Mouse (Mus musculus): ENCODE results near the gene Cpne8.
"Not testable (repeated sequence)": the region's sequence is repeated elsewhere in the genome, so short reads cannot be mapped to it uniquely, and the experiment has no call there.

Gene Cpne8

DNA sequence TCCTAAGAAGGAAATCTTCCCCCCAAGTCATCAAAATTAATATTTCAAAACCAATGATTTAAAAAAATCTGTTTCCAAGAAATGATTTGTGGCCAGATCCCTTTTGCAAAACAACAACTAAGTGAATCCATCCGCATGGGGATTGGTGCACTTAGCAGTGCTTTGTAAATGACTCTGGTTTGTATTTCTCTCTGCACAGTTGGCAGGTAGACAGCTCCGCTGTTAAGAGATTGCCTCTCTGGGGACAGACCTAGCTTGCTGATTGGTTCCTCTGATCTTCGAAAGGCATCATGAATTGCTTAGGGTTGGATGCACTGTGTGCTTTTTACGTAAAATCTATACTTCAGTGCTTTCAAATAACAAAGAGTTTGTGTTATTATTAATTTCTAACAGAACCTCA, 68.5 kb downstream of the Cpne8 start:
- not testable (repeated sequence) for DNase-seq (ENCODE audit: low spot score)

- DNase-seq (ENCODE audit: low spot score): no peak
These were observed 69.3 kb downstream of the Cpne8 start for GRCm38 (mm10) chr15:90609836-90610415.

DNA sequence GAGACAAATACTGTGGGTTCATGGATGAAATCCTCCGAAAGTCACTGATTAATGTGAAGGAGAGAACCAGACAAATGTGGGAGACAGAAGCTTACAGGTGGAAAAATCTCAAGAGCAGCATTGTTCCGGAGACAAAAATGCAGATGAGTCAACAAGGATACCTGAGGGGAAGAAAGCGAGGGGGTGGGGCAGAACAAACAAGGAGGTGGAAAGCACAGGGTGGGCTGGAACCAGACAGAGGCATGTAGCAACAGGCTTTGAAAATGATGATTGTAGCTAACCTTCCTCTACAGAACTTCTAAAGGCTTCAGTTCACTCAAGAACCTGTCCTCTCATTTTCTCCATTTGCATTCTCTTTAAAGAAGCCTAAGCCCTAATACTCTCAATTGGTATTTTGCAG, 70.9 kb downstream of the Cpne8 start:
- no peak for DNase-seq (ENCODE audit: low spot score)

DNA sequence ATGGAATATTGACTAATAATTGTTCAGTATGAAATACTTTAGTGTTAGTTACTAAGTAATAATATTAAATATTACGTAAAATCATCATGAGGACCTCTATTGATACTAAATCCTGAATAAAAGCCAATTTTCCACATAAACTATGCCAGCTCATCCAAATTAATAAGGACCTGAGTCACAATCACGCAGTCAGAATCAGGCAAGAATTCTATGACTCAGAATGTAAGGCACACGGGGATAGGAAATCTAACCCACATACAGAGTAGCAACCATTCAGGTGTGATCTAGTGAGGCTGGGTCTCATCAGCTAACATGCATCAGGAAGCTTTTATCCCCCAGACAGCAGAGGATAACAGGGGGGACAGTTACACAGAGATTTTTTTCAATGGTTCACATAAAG, 72.1 kb downstream of the Cpne8 start:
- DNase-seq (ENCODE audit: low spot score): no peak

GRCm38 (mm10) chr15:90603676-90604075, 75.6 kb downstream of the Cpne8 start:
- no peak for DNase-seq (ENCODE audit: low spot score)

GRCm38 (mm10) chr15:90597715-90598497, 81.3 kb downstream of the Cpne8 start:
- no peak for DNase-seq (ENCODE audit: low spot score)

DNA sequence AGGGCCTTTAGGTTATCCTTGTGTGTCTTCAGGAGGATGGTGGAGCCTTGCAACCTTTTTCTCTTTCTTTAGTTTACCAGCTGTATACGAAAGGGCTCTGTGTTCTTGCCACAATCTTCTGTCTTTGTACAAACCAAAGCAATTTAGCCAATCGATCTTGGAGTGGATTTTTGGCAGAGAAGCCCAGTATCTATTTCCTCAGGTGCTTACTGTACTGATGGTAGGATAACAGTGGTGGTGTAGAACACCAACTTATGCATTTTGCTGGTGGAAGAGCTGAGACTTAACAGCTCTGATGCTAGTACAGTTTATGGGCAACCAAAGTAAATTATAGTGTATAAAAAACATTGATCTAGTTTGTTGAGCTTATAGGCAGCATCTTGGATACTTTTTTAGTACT, 83.6 kb downstream of the Cpne8 start:
- DNase-seq (ENCODE audit: low spot score): no peak

DNA sequence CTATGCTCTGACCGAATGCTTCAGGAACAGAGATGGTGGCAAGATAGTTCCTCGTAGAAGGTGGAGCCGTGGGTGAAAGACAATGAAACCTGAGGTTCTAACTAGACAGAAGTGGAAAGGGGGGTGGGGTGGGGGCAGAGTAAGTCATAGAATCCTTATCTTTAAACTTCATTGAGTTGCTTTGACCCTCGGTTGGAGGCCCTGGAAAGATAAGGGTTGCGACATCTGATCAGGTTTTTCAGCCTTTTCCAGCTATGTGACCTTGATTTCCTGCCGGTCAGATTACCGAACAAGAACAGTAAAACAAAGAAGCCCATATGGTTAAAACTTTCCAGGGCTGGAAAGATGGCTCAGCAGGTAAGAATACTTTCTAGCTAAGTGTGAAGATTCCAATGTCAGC, 89.6 kb downstream of the Cpne8 start:
- no peak for DNase-seq (ENCODE audit: low spot score)

DNA sequence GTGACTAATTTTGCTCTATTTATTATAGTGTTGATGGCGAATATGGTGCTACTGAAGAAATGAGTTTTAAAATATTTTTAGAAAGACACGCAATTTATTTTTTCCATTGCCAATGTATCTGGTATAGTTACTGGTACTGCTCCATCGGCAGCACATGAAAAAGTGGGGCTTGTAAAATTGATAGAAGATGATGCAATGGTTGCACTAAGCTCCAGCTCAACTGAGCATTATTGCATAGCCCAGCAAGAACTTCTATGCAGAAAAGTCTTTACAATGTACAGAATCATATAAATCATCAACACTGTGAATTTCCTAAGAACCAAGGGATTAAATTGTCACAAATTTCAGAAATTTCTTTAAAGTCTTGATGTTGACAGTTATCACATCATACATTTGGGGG, 101.8 kb downstream of the Cpne8 start:
- no peak for DNase-seq (ENCODE audit: low spot score)

GRCm38 (mm10) chr15:90569246-90569645, 110.0 kb downstream of the Cpne8 start:
- no peak for DNase-seq (ENCODE audit: low spot score)

- no peak for DNase-seq (ENCODE audit: low spot score)
These were observed 111.2 kb downstream of the Cpne8 start for GRCm38 (mm10) chr15:90568050-90568449.

DNA sequence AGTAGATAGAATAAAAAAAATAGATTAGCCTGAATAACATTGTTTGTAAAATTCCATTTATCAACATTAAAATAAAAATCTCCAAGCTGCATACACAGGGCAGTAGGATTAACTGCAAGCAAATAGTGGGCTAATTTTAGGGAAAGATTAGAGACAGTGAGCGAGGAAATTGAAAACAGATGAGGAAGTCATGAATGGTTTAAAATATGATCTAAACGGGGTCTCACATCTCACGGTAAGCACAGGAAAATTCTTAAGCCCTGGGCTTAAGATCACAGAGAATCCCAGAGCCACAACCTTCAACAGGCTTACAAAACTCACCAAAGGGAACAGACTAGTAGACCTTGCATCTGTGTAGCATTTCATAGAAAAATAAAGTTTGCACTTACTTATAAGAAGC, 115.2 kb downstream of the Cpne8 start:
- no peak for DNase-seq (ENCODE audit: low spot score)

DNA sequence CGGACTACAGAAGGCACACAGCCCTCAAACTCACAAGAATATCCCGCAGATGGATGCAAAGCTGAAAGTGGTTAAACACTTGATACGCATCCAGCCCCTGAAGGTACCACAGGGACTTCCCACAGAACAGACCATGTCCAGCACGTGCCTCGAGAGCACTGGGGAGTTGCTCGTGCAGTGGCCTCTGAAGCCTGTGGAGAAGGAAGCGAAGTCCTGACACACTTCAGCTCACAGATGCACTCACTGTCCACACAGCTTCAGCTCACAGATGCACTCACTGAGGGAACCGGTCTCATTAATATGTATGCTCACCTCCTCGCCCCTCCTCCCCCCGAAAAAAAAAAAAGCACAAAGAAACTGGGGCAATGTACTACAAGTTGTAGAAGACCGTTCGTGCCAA, 117.6 kb downstream of the Cpne8 start:
- no peak for DNase-seq (ENCODE audit: low spot score)

DNA sequence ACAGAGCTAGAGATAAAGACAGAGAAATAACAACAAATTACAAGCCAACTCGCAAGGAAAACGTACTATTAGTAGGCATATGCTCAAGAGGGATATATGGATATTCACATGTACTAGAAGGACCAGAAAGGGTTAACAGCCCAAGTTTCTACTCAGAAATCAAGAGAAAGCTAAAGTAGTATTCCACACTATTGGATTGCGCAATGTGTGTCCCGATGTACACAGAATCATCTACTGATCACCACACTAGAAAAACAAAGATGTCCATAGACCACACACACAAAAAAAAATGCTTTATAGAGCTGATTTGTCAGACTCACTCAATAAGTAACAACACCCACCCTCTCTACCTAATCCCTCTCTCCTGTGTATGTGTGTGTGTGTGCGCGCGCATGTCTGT, 130.6 kb downstream of the Cpne8 start:
- DNase-seq (ENCODE audit: low spot score): no peak

GRCm38 (mm10) chr15:90543447-90543846, 135.8 kb downstream of the Cpne8 start:
- no peak for DNase-seq (ENCODE audit: low spot score)

DNA sequence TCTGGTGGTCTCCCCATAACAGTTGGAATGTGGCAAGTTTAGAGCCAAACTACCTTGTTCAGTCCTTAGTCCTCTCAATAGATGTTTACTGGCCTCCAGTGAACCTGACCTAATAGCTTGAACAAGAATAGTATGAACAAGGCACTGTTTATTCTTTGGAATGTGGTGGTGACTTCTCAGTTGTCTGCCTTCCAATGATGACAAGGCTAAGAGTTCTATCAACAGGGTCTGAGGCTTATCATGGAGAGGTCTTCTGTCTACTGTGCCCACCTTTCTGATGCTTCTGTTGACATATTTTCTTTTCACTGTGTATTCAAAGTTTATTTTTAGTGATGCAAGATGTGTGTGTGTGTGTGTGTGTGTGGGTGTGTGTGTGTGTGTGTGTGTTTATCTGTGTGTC, 137.1 kb downstream of the Cpne8 start:
- DNase-seq (ENCODE audit: low spot score): no peak

- DNase-seq (ENCODE audit: low spot score): no peak
These were observed 142.7 kb downstream of the Cpne8 start for GRCm38 (mm10) chr15:90536311-90537202.

GRCm38 (mm10) chr15:90535730-90536129, 143.5 kb downstream of the Cpne8 start:
- no peak for DNase-seq (ENCODE audit: low spot score)

DNA sequence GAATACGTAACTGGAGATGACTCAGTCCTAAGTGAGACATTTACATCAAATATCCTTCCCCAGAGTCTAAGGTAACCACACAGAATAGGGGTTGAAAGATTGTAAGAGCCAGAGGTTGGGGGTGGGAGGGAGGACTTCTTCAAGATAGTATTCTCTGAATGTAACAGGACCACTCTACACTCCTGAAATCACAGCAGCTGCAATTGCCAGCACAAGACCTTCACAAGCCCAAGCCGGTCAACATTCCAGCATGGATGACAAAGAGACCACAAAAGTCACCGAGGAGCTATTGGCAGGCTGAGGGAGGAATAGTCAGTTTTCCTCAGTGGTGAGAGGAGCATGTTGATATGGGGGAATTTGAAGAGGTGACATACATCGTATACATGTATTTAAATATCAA, 166.5 kb downstream of the Cpne8 start:
- no peak for DNase-seq (ENCODE audit: low spot score)

DNA sequence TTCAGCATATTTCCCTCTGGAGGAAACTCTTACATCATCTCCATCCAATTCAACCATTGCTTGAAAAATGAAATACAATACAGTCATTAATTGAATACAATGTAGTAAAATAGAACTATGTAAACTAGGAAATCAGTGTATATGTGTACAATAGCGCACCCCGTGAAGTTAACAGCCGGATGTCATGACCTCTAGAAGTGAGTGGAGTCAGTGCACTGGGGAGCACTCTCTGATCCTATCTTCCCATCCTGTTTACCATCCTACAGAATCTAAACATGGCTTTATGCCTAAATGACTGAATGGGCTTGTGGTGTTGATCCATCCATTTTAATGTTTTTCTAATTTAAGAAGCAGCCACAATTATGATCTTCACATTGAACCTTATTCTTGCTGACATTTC, 182.2 kb downstream of the Cpne8 start:
- DNase-seq (ENCODE audit: low spot score): no peak

DNA sequence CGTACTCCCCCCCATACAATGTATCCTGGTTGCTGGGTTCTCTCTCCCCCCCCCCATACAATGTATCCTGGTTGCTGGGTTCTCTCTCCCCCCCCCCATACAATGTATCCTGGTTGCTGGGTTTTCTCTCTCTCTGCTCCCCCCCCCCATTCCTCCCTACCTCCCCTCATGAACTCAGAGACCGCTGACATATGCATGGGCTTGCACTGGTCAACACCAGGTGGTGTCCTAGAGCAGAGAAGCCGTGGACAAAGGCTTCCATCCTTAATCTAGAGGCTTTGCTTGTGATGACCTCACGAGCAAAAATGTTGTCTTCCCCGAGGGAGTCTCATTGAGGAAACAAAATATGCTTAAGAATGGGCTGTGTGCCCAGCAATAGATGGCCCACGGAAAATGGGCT, 187.7 kb downstream of the Cpne8 start:
- no peak for DNase-seq (ENCODE audit: low spot score)

DNA sequence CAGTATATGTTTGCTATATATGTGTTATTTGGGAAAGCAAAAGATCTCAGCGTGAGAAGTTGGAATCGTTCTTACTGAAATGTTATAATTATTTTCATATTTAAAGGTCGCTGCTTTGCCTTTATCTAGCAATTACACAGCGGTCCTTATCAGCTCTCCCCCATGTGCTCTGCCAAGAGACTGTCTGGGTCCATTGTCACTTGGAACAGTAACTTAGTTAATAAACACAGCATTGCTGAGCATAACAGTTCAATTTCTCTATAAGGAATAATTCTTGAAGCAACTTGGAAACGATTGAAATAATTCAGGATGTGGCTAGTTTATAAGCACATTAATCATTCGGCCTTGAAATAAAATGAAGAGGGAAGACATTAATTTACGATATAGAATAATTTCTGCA, 189.0 kb downstream of the Cpne8 start:
- no peak for DNase-seq (ENCODE audit: low spot score)

DNA sequence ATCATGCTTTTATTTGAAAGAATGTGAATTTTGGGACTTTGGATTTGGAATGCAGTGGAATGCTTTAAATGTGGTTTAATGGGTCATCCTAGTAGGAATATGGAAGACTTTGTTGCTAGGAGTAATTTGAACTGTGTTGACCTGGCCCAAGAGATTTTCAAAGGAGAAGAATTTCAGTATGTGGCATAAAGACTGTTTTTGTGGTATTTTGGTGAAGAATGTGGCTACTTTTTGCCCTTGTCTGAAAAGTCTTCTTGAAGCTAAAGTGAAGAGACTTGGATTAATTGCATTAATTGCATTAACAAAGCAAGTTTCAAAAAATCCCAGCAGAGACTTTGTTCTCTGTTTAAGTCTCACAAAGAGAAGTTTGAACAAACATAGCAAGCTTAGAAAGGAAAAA, 208.7 kb downstream of the Cpne8 start:
- not testable (repeated sequence) for DNase-seq (ENCODE audit: low spot score)

Data from T-cell, adult 2 months (primary cell).